Mouse (Mus musculus) neural tube, embryonic 12.5 days (tissue): ENCODE measurements around the gene Ntn3. TPM values are rescaled to one million over a fixed set of nuclear protein-coding genes. Genes with fewer than 3 reads are reported as not detected.

Source experiments
- ATAC-seq: fragments of 200-750 bp; cut with Nextera tagmentation; 2 replicates; pipeline ENCODE4 v1.8.0; 2017; ENCODE audit warnings: low read depth, mild to moderate bottlenecking, moderate TSS enrichment, moderate library complexity; ENCODE audit not compliant: low FRiP score
- H3K27ac ChIP-seq: fragments of 300-500 bp; sonication (generic); 2 replicates; pipeline ENCODE4 v1.5.1; 2016
- H3K27me3 ChIP-seq: fragments of 300-500 bp; sonication (generic); replicated peaks from 2 replicates; pipeline ENCODE4 v1.6.1; 2016; ENCODE audit warnings: mild to moderate bottlenecking
- H3K36me3 ChIP-seq: fragments of 300-500 bp; sonication (generic); 2 replicates; pipeline ENCODE4 v1.6.1; 2016; ENCODE audit warnings: mild to moderate bottlenecking
- H3K4me1 ChIP-seq: fragments of 300-500 bp; sonication (generic); 2 replicates; pipeline ENCODE4 v1.6.1; 2016
- H3K4me2 ChIP-seq: fragments of 300-500 bp; sonication (generic); replicated peaks from 2 replicates; pipeline ENCODE4 v1.6.1; 2016; ENCODE audit warnings: mild to moderate bottlenecking
- H3K4me3 ChIP-seq: fragments of 300-500 bp; sonication (generic); 2 replicates; pipeline ENCODE4 v1.5.1; 2016
- H3K9ac ChIP-seq: fragments of 300-500 bp; sonication (generic); 2 replicates; pipeline ENCODE4 v1.6.1; 2016; ENCODE audit warnings: mild to moderate bottlenecking
- H3K9me3 ChIP-seq: fragments of 300-500 bp; sonication (generic); 2 replicates; pipeline ENCODE4 v1.6.1; 2016; ENCODE audit warnings: mild to moderate bottlenecking
- WGBS: fragments of 180-500 bp; shearing (Covaris S2); methylation state at CpG from one replicate; pipeline ENCODE4 v1.1.7; 2016; 5-methylcytosine and 5-hydroxymethylcytosine counted together
- microRNA-seq: library from miRNA; unstranded; fragments of <30 nt; microRNA quantifications from one replicate; pipeline ENCODE4, GENCODE M21; 2017
- polyA plus RNA-seq: library from polyadenylated mRNA; unstranded; fragments of >200 nt; fragmentation: Nextera tagmentation; extraction: Ambion mirVana; gene quantifications from 2 replicates; pipeline ENCODE4 v1.2.1, GENCODE M21; 2016

The Ntn3 gene
- polyA plus RNA-seq, 1 experiment from 2014 or later = 10.6 TPM

DNA sequence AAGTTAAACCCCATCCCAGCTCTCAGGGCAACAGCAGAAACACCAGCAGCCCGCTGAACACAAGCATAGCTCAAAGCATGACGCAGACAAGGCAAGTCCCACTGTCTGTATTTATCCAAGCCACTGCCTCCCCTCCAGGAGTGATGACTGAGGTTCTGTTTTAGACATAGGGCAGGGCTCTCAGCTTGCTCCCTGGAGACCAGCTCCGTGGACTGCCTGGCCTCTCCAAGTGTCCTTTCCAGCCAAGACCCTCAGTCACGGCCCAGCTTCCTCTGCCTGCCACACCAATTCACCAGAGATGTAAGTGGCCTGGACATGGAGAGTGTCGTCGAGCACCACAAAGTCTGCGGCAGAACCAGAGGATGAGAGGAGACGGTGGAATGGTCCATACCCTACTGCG lies 53.6 kb downstream of the Ntn3 start:
- Histone ChIP-seq H3K27ac (no peak overlapping the region), H3K27me3 (no peaks in the 10 kb centered on the region), H3K4me1 (peaks cover 8% of the 10 kb centered on the region; the same call in 1 of the 2 replicates), H3K4me2 (no peak overlapping the region), H3K9me3 (no peaks in the 10 kb centered on the region), H3K36me3 (peaks cover 22% of the 10 kb centered on the region; the same call in 1 of the 2 replicates), H3K9ac (no peak overlapping the region), H3K4me3 (no peak overlapping the region)
- no peak for ATAC-seq
- 95% methylated on average over 9 of the region's 9 CpGs for WGBS

- Histone ChIP-seq H3K27me3 (no peaks in the 10 kb centered on the region), H3K27ac (no peak overlapping the region), H3K9me3 (no peaks in the 10 kb centered on the region), H3K4me2 (no peak overlapping the region), H3K4me3 (no peak overlapping the region), H3K4me1 (peaks cover 8% of the 10 kb centered on the region; the same call in 1 of the 2 replicates), H3K36me3 (peaks cover 19% of the 10 kb centered on the region; the same call in 1 of the 2 replicates), H3K9ac (no peak overlapping the region)
- WGBS = 84% methylated on average over 3 of the region's 3 CpGs
- no peak for ATAC-seq
Observed at GRCm38 (mm10) chr17:24154463-24154862, 54.9 kb downstream of the Ntn3 start.

Small RNA genes lying within 50 kb of the gene (microRNA-seq; reads per million reads assigned to microRNA genes)
- gene Mir5134 (1.1 reads per million), gene Mir6965 (1.5 reads per million)

Other genes with a start within 250 kb of the Ntn3 start
- gene Prss30, start 229.0 kb downstream of the Ntn3 start, polyA plus RNA-seq = not detected in 2 replicates
- gene Prss22, start 211.4 kb downstream of the Ntn3 start, polyA plus RNA-seq = 0.24 TPM in 1 of 2 replicates, not detected in the other
- 0.15 and 0.35 TPM in 2 replicates for gene Prss27, start 171.4 kb downstream of the Ntn3 start, polyA plus RNA-seq
- gene Kctd5, start 136.0 kb downstream of the Ntn3 start, polyA plus RNA-seq = 99.4 and 99.6 TPM in 2 replicates
- gene Pdpk1, start 58.6 kb downstream of the Ntn3 start, polyA plus RNA-seq = 53.4 and 58.4 TPM in 2 replicates
- 36.0 and 41.2 TPM in 2 replicates for gene Amdhd2, start 45.8 kb downstream of the Ntn3 start, polyA plus RNA-seq
- gene Atp6v0c, start 39.8 kb downstream of the Ntn3 start, polyA plus RNA-seq = 671 and 684 TPM in 2 replicates
- gene Tbc1d24, start 4.0 kb downstream of the Ntn3 start, polyA plus RNA-seq = 12.4 and 13.0 TPM in 2 replicates
- 13.5 and 14.2 TPM in 2 replicates for gene Tedc2, start 11.3 kb upstream of the Ntn3 start, polyA plus RNA-seq
- gene Ccnf, start 42.0 kb upstream of the Ntn3 start, polyA plus RNA-seq = 53.5 and 54.8 TPM in 2 replicates
- gene Abca17, start 141.5 kb upstream of the Ntn3 start, polyA plus RNA-seq = 0.13 and 0.22 TPM in 2 replicates
- gene Abca3, start 142.4 kb upstream of the Ntn3 start, polyA plus RNA-seq = 22.9 and 25.8 TPM in 2 replicates
- gene Rnps1, start 205.0 kb upstream of the Ntn3 start, polyA plus RNA-seq = 333 and 341 TPM in 2 replicates
- gene Eci1, start 217.1 kb upstream of the Ntn3 start, polyA plus RNA-seq = 58.0 and 67.9 TPM in 2 replicates
- gene Dnase1l2, start 233.6 kb upstream of the Ntn3 start, polyA plus RNA-seq = 3.4 and 4.4 TPM in 2 replicates